Mouse (Mus musculus) neutrophil, adult 5-6 weeks (primary cell): ENCODE measurements around the gene Nkx2-5. TPM values are rescaled to one million over a fixed set of nuclear protein-coding genes. Genes with fewer than 3 reads are reported as not detected.

Source experiments
- ATAC-seq: fragments of 151-379, 151-347 bp; 2 replicates; pipeline ENCODE4 v1.8.0; 2017; ENCODE audit warnings: mild to moderate bottlenecking, moderate TSS enrichment; ENCODE audit not compliant: insufficient number of reproducible peaks, poor library complexity, low FRiP score, severe bottlenecking; ENCODE audit errors: extremely low read depth
- total RNA-seq: library from RNA; stranded (forward); fragments of 200-1000 nt; gene quantifications from 2 replicates; pipeline ENCODE4 v1.2.3, GENCODE M21; 2017

Gene Nkx2-5
- total RNA-seq, 1 experiment from 2014 or later = not detected

- no peak for ATAC-seq
Measured at GRCm38 (mm10) chr17:26852262-26852661, 7.5 kb upstream of the Nkx2-5 start.

DNA sequence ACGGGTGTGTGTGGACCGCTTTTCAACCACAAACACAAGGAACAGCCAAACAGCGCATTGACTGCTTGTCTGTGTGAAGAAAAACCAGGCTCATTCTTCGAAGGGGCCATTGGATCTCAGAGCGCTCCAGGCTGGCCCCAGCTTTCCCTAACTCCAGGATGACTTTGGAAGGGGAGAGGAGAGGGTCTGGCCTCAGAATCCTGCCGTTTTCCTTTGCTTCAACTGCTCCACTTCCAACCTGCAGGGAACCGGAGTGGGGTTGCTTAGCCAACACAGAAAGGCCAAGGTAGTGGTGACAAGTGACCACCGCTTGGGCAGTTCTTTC lies 6.3 kb upstream of the Nkx2-5 start:
- ATAC-seq = no peak

DNA sequence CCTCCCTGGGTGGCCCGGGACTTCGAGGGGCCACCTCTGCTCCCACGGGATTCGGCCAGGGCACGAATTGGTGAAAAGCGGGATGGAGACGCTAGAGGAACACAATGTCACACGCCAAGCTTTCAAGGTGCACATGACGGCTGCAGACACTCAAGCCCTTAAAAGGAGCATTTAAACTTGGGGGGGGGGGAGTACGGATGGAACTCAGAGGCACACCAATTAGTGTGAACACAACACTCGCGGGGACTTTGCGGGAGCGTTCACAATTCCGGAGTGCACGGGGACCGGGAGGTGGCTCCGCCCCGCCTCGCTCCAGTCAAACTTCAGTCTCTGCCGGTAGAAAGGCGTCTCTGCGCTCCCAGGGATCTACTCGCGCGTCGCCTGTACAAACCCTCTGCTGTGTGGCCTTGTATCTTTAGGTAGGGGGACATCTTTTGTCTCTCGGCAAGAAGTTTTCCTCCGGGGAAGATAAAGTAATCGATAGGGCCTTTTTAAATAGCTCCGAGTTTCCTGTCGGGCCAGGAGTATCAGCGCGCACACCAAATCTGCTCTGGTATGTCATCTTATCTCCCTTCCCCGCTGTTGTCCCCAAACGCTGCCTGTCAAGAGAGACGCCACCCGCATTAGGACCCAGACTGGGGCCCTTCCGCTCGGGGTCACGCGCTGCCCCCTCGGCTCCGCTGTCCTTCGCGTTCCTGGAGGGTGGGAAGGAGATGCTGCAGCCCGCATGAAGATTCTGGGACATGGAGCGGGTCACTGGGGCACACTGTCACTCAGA lies 5.7 kb upstream of the Nkx2-5 start:
- ATAC-seq = no peak

DNA sequence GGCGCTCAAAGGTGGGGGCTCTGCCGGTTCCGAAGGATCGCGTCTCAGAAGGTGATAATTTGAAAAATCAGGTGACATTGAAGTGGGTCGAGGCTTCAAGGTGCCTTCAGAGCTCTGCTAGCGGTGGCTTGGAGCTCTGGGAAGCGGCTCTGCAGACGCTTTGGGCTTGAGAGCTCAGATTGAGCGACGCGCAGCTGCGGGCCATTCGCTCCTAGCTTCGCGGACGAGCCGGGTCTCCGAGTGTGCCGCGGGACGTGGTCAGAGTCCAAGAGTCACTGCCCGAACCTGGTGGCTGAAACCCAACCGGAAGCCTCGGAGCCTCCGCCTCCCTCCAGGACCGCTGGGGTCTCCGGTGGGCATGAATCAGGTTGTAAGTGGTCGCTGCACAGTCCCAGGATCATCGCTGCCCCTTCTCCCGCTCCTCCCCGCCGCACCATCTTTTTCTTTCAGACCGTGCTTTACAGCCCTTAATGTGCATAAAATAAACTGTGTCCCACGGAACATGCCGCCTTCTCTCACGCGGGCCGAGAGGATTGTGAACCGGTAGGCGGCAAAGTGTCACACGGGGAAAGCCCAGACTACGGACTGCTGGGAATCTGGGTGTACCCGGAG lies 5.0 kb upstream of the Nkx2-5 start:
- no peak for ATAC-seq

DNA sequence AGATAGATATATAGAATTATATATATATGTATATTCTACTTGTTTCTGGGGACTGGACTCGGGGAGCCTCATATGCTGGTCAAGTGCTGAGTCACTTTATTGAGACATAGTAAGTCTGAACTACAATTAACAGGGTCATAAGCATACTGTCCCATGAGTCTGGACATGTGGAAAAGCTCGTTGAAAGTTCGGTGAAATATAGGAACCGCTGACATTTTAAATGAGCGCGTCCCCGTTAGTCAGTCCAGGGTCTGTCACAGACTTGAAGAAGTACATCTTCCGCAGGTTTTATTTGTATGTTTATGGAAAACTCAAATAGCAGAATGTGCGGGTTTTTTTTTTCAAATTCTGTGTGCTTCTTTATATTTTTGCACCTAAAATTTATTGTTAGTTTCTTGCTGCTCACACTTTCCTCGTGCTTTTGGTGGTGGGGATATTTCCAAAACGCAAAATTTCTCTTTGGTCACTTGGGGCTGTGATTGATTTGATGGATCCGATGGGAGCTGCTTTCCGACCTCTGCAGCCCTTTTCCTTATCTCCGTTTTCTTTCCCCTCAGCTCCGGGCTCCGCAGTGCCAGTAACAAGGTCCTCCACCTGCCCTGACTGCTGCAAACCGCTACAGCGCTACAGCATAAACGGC lies 4.4 kb upstream of the Nkx2-5 start:
- ATAC-seq = no peak

DNA sequence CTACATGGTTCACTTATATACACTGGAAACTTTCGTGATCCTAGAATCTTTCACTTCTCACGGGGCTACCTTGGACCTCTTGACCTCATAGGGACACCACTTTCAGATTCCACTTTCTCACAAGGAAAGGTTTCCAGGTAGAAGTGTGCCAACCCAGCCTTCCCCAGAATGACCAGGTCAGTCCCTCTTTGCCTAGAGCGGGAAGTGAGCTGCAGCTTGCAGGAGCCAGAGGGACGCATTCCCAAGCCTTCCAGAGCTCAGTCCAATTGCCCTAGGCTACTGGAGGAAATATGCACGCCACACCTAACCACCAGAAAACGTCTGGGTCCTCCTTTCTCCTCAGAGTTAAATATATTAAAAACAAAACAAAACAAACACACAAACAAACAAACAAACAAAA lies 3.4 kb upstream of the Nkx2-5 start:
- no peak for ATAC-seq

GRCm38 (mm10) chr17:26847801-26848200 lies 3.0 kb upstream of the Nkx2-5 start:
- no peak for ATAC-seq

- no peak for ATAC-seq
Measured at GRCm38 (mm10) chr17:26846411-26846810, 1.6 kb upstream of the Nkx2-5 start.

- ATAC-seq = no peak
Measured at GRCm38 (mm10) chr17:26845149-26846050, 591 bp upstream of the Nkx2-5 start.

GRCm38 (mm10) chr17:26844371-26844851 lies 398 bp downstream of the Nkx2-5 start:
- no peak for ATAC-seq

GRCm38 (mm10) chr17:26843696-26844236 lies 1.0 kb downstream of the Nkx2-5 start:
- ATAC-seq = no peak

DNA sequence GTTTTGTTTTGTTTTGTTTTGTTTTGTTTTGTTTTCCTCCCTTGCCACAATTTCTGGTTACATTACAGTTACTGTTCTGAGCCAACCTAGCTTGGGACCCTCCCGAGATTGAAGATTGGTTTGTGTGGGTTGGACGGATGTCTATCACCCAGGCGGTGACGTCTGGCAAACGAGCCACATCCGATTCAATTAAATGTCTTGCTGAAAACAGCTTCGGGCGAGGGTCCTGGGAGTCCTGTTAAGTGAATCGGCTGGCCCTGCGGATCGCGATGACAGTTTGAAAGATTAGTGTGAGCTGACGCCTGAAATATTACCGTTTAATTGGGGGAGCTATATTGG lies 1.6 kb downstream of the Nkx2-5 start:
- no peak for ATAC-seq

DNA sequence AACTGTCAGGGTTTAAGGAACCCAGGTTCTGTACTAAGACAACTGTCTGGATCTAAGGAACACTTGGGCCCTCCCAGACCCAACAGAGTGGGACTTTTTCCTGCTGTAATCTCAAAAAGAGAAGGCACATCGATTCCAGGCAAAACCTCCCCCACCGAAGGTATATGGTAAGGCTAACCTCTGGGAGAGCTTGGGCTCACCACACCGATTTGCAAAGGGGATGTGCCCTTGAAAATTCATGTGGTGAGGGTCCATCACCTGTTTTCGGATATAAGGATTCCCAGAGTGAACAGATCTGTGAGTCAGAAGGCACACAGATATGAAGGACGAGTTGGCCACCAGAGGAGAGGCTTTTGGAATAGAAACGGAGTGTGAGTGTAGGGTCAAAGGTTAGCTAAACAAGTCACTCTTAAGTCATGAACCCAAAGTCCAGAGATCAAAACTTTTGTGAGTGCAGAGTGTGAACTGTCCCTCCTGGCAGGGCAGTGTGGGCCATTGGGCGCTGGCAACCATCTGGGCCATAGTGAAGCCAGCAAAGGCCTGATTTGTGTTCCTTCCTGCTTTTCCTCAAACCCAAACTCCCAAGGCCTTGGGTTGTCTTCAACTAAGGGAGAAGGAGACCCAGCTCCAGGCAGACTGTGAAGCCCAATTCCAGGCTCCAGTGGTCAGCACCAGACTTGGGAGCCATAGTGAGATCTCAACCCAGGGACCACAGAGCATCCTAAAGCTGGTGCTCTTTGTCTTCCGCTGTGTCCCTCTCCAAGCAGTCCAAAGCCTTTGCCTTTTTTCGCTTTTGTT lies 2.2 kb downstream of the Nkx2-5 start:
- ATAC-seq = no peak

DNA sequence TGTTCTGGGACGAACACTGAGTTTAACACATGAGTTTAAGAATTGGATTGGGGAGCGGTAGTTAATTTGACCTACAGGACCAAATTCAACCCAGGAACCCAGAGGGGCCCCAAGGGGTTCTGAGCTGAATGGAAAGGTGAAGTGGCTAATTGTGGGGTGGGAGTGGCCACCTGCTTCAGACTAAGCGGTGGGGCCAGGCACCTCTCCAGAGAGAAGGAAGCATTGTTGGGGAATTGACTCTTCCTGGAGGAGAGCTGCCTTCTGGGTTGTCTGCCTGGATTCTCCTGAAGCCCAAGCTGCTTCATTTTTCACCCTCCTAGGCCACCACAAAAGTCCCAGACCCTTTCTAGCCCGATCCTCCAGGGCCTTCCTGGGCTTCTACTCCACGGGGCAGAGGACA lies 2.8 kb downstream of the Nkx2-5 start:
- ATAC-seq = no peak

- no peak for ATAC-seq
Measured at GRCm38 (mm10) chr17:26840922-26841731, 3.7 kb downstream of the Nkx2-5 start.

GRCm38 (mm10) chr17:26840439-26840780 lies 4.4 kb downstream of the Nkx2-5 start:
- ATAC-seq = no peak

GRCm38 (mm10) chr17:26839718-26840438 lies 4.9 kb downstream of the Nkx2-5 start:
- ATAC-seq = no peak
